Mouse (Mus musculus) heart, embryonic 14.5 days (tissue): ENCODE data around the gene Erich6. TPM values are rescaled to one million over a fixed set of nuclear protein-coding genes. Genes with fewer than 3 reads are reported as not detected.

Experiments used
- ATAC-seq: fragments of 200-750 bp; cut with Nextera tagmentation; 2 replicates; pipeline ENCODE4 v1.8.0; 2017; ENCODE audit warnings: low read depth, moderate TSS enrichment; ENCODE audit not compliant: insufficient number of reproducible peaks, insufficient read depth, low FRiP score
- H3K27ac ChIP-seq, 2 experiments: fragments of 200-500 bp in 1 of 2; fragments of 300-500 bp in 1 of 2; sonication (generic) in 1 of 2; replicated peaks in 1 of 2; 2 replicates each; pipeline ENCODE4 v1.5.1; 2012 to 2014; ENCODE audit warnings: low read depth in 2 of 2, low read length in 2 of 2, control low read depth in 1 of 2, mild to moderate bottlenecking in 1 of 2, mixed read lengths in 1 of 2; ENCODE audit not compliant: control insufficient read depth in 1 of 2, insufficient read depth in 1 of 2
- H3K27me3 ChIP-seq: fragments of 300-500 bp; sonication (generic); 2 replicates; pipeline ENCODE4 v1.6.1; 2014; ENCODE audit warnings: mild to moderate bottlenecking, low read length, control low read depth; ENCODE audit not compliant: control insufficient read depth, insufficient read depth
- H3K36me3 ChIP-seq: fragments of 300-500 bp; sonication (generic); 2 replicates; pipeline ENCODE4 v1.6.1; 2014; ENCODE audit warnings: mild to moderate bottlenecking, control low read depth, low read length, mixed read lengths; ENCODE audit not compliant: control insufficient read depth, insufficient read depth
- H3K4me1 ChIP-seq, 2 experiments: fragments of 200-500 bp in 1 of 2; fragments of 300-500 bp in 1 of 2; sonication (generic) in 1 of 2; 2 replicates each; pipeline ENCODE4 v1.6.1; 2012 to 2014; ENCODE audit warnings: low read length in 2 of 2, control low read depth in 1 of 2, mixed read lengths in 1 of 2; ENCODE audit not compliant: control insufficient read depth in 2 of 2, insufficient read depth in 2 of 2
- H3K4me2 ChIP-seq: fragments of 300-500 bp; sonication (generic); 2 replicates; pipeline ENCODE4 v1.6.1; 2014; ENCODE audit warnings: mild to moderate bottlenecking, low read length
- H3K4me3 ChIP-seq, 2 experiments: fragments of 200-500 bp in 1 of 2; fragments of 300-500 bp in 1 of 2; sonication (generic) in 1 of 2; 2 replicates each; pipeline ENCODE4 v1.5.1; 2012 to 2014; ENCODE audit warnings: low read length in 2 of 2, mild to moderate bottlenecking in 2 of 2, control low read depth in 1 of 2, low read depth in 1 of 2, moderate library complexity in 1 of 2; ENCODE audit not compliant: control insufficient read depth in 1 of 2, insufficient read depth in 1 of 2
- H3K9ac ChIP-seq: fragments of 300-500 bp; sonication (generic); 2 replicates; pipeline ENCODE4 v1.6.1; 2014; ENCODE audit warnings: mild to moderate bottlenecking, low read length
- H3K9me3 ChIP-seq: fragments of 300-500 bp; sonication (generic); 2 replicates; pipeline ENCODE4 v1.6.1; 2016; ENCODE audit warnings: low read length, control low read depth; ENCODE audit not compliant: control insufficient read depth
- WGBS: fragments of 180-500 bp; shearing (Covaris S2); extraction: QIAGEN DNeasy Blood & Tissue Kit; methylation state at CpG from one replicate; pipeline ENCODE4 v1.1.7; 2014; 5-methylcytosine and 5-hydroxymethylcytosine counted together
- polyA plus RNA-seq: library from polyadenylated mRNA; unstranded; fragments of >200 nt; fragmentation: Nextera tagmentation; extraction: Ambion mirVana; gene quantifications from 2 replicates; pipeline ENCODE4 v1.2.1, GENCODE M21; 2014

The Erich6 gene
- polyA plus RNA-seq, 1 experiment from 2014 or later = 0.20 TPM

- Histone ChIP-seq H3K4me1 (no peaks in the 10 kb centered on the region), H3K9ac (no peak overlapping the region), H3K27ac (no peak overlapping the region), H3K9me3 (peaks cover 5% of the 10 kb centered on the region; the same call in 1 of the 2 replicates), H3K27me3 (no peaks in the 10 kb centered on the region), H3K36me3 (no peaks in the 10 kb centered on the region), H3K4me3 (no peak overlapping the region), H3K4me2 (no peak overlapping the region)
- no peak for ATAC-seq
- 90% methylated on average over 7 of the region's 7 CpGs for WGBS
These were observed 27.0 kb upstream of the Erich6 start for GRCm38 (mm10) chr3:58663970-58664369.

GRCm38 (mm10) chr3:58660636-58661035 lies 23.6 kb upstream of the Erich6 start:
- no peaks in the 10 kb centered on the region for H3K27me3 ChIP-seq
- 89% methylated on average over 4 of the region's 4 CpGs for WGBS
- no peak overlapping the region for H3K27ac ChIP-seq
- H3K4me1 ChIP-seq = no peaks in the 10 kb centered on the region
- no peak overlapping the region for H3K4me3 ChIP-seq
- H3K9ac ChIP-seq = no peak overlapping the region
- no peaks in the 10 kb centered on the region for H3K36me3 ChIP-seq
- no peaks in the 10 kb centered on the region for H3K9me3 ChIP-seq
- H3K4me2 ChIP-seq = no peak overlapping the region
- no peak for ATAC-seq

GRCm38 (mm10) chr3:58657356-58657755 lies 20.3 kb upstream of the Erich6 start:
- H3K36me3 ChIP-seq = no peaks in the 10 kb centered on the region
- no peak for ATAC-seq
- WGBS = 17% methylated on average over 2 of the region's 2 CpGs

GRCm38 (mm10) chr3:58655362-58656130 lies 18.5 kb upstream of the Erich6 start:
- H3K4me2 ChIP-seq = peak overlapping the region; percentile 34
- H3K9me3 ChIP-seq = no peaks in the 10 kb centered on the region
- H3K9ac ChIP-seq = no peak overlapping the region
- H3K4me3 ChIP-seq = peak overlapping the region in 1 of 2 experiments; percentile 15; a peak in 1 of 4 replicates
- H3K27me3 ChIP-seq = no peaks in the 10 kb centered on the region
- 50% methylated on average over 17 of the region's 17 CpGs for WGBS
- ATAC-seq = 0 out of 2 replicates have a peak, but pooled peaks have one; percentile 26
- no peaks in the 10 kb centered on the region for H3K36me3 ChIP-seq
- no peaks in the 10 kb centered on the region for H3K4me1 ChIP-seq
- H3K27ac ChIP-seq = no peak overlapping the region

More at GRCm38 (mm10) chr3:58657356-58657755, 20.3 kb upstream of the Erich6 start:
- no peaks in the 10 kb centered on the region for H3K9me3 ChIP-seq
- no peak overlapping the region for H3K27ac ChIP-seq
- H3K4me3 ChIP-seq = no peak overlapping the region
- H3K9ac ChIP-seq = no peak overlapping the region
- no peaks in the 10 kb centered on the region for H3K27me3 ChIP-seq
- no peaks in the 10 kb centered on the region for H3K4me1 ChIP-seq
- H3K4me2 ChIP-seq = no peak overlapping the region

- no peak overlapping the region for H3K4me3 ChIP-seq
- H3K4me1 ChIP-seq = no peaks in the 10 kb centered on the region
- whole genome bisulfite sequencing = 44% methylated on average over 5 of the region's 5 CpGs
- no peak for ATAC-seq
- H3K4me2 ChIP-seq = no peak overlapping the region
- H3K9ac ChIP-seq = no peak overlapping the region
- H3K27me3 ChIP-seq = no peaks in the 10 kb centered on the region
- H3K36me3 ChIP-seq = no peaks in the 10 kb centered on the region
- no peaks in the 10 kb centered on the region for H3K9me3 ChIP-seq
- no peak overlapping the region for H3K27ac ChIP-seq
These were observed 16.9 kb upstream of the Erich6 start for GRCm38 (mm10) chr3:58653907-58654306.

- H3K4me2 ChIP-seq = no peak overlapping the region
- no peaks in the 10 kb centered on the region for H3K9me3 ChIP-seq
- H3K4me3 ChIP-seq = no peak overlapping the region
- H3K4me1 ChIP-seq = no peaks in the 10 kb centered on the region
- H3K9ac ChIP-seq = no peak overlapping the region
- no peaks in the 10 kb centered on the region for H3K36me3 ChIP-seq
- no peak overlapping the region for H3K27ac ChIP-seq
- WGBS = 35% methylated on average over 4 of the region's 4 CpGs
- no peak for ATAC-seq
- no peaks in the 10 kb centered on the region for H3K27me3 ChIP-seq
These were observed 13.3 kb upstream of the Erich6 start for GRCm38 (mm10) chr3:58650328-58650727.

GRCm38 (mm10) chr3:58647179-58647578 lies 10.2 kb upstream of the Erich6 start:
- 83% methylated on average over 2 of the region's 2 CpGs for WGBS
- no peak overlapping the region for H3K27ac ChIP-seq
- H3K9me3 ChIP-seq = no peaks in the 10 kb centered on the region
- no peak overlapping the region for H3K9ac ChIP-seq
- H3K4me3 ChIP-seq = no peak overlapping the region
- no peaks in the 10 kb centered on the region for H3K4me1 ChIP-seq
- no peak overlapping the region for H3K4me2 ChIP-seq
- ATAC-seq = no peak
- H3K27me3 ChIP-seq = no peaks in the 10 kb centered on the region
- H3K36me3 ChIP-seq = no peaks in the 10 kb centered on the region

GRCm38 (mm10) chr3:58646180-58646579 lies 9.2 kb upstream of the Erich6 start:
- no peak for ATAC-seq
- Histone ChIP-seq H3K27ac (no peak overlapping the region), H3K4me2 (no peak overlapping the region), H3K9me3 (no peaks in the 10 kb centered on the region), H3K4me1 (no peaks in the 10 kb centered on the region), H3K27me3 (no peaks in the 10 kb centered on the region), H3K4me3 (no peak overlapping the region), H3K9ac (no peak overlapping the region), H3K36me3 (no peaks in the 10 kb centered on the region)
- WGBS = 63% methylated on average over 4 of the region's 4 CpGs
